Mouse (Mus musculus) kidney, adult 18-20 months (tissue): ENCODE results near the gene Tmprss4.

Experiments used
- DNase-seq: peaks from one replicate; pipeline ENCODE4 v3.0.0; 2021

Gene Tmprss4

GRCm38 (mm10) chr9:45196125-45196830 lies 7.6 kb downstream of the Tmprss4 start:
- DNase-seq, result no peak

GRCm38 (mm10) chr9:45195468-45195867 lies 8.4 kb downstream of the Tmprss4 start:
- no peak for DNase-seq

- DNase-seq, result no peak
These were observed 14.2 kb downstream of the Tmprss4 start for GRCm38 (mm10) chr9:45189661-45190174.

GRCm38 (mm10) chr9:45188570-45189563 lies 15.0 kb downstream of the Tmprss4 start:
- DNase-seq, result no peak

GRCm38 (mm10) chr9:45185250-45185649 lies 18.6 kb downstream of the Tmprss4 start:
- DNase-seq, result no peak

GRCm38 (mm10) chr9:45183266-45183665 lies 20.6 kb downstream of the Tmprss4 start:
- no peak for DNase-seq

GRCm38 (mm10) chr9:45182521-45182920 lies 21.4 kb downstream of the Tmprss4 start:
- DNase-seq, result peak; percentile 14

GRCm38 (mm10) chr9:45181770-45182169 lies 22.1 kb downstream of the Tmprss4 start, which contains the start of gene BC049352:
Gene BC049352, plus strand, starts transcription at chr9:45182007.
- DNase-seq, result peak; percentile 54

- DNase-seq, result no peak
These were observed 24.6 kb downstream of the Tmprss4 start for GRCm38 (mm10) chr9:45179282-45179681.

GRCm38 (mm10) chr9:45173475-45173874 lies 30.4 kb downstream of the Tmprss4 start:
- DNase-seq, result no peak

GRCm38 (mm10) chr9:45171073-45171610 lies 32.8 kb downstream of the Tmprss4 start:
- DNase-seq, result no peak

GRCm38 (mm10) chr9:45170150-45170549 lies 33.7 kb downstream of the Tmprss4 start:
- no peak for DNase-seq

- no peak for DNase-seq
These were observed 36.0 kb downstream of the Tmprss4 start for GRCm38 (mm10) chr9:45167903-45168302.

GRCm38 (mm10) chr9:45153361-45153760 lies 50.5 kb downstream of the Tmprss4 start:
- no peak for DNase-seq

- no peak for DNase-seq
These were observed 53.0 kb downstream of the Tmprss4 start for GRCm38 (mm10) chr9:45150933-45151332.

- DNase-seq, result peak; percentile 78
These were observed 57.7 kb downstream of the Tmprss4 start for GRCm38 (mm10) chr9:45146267-45146597.

- DNase-seq, result no peak
These were observed 58.2 kb downstream of the Tmprss4 start for GRCm38 (mm10) chr9:45145533-45146266.

GRCm38 (mm10) chr9:45142686-45143085 lies 61.2 kb downstream of the Tmprss4 start:
- DNase-seq, result peak; percentile 63

- DNase-seq, result no peak
These were observed 62.9 kb downstream of the Tmprss4 start for GRCm38 (mm10) chr9:45140945-45141344.

GRCm38 (mm10) chr9:45139082-45139481 lies 64.8 kb downstream of the Tmprss4 start:
- DNase-seq, result no peak

- peak; percentile 55 for DNase-seq
These were observed 65.5 kb downstream of the Tmprss4 start, which contains the start of gene Scn4b for GRCm38 (mm10) chr9:45138191-45139032. Gene Scn4b, plus strand, starts transcription at chr9:45138395.
